Mouse (Mus musculus): ENCODE measurements around the gene Gm10697. TPM values are rescaled to one million over a fixed set of nuclear protein-coding genes. Genes with fewer than 3 reads are reported as not detected.
"Not testable (repeated sequence)": the region's sequence is repeated elsewhere in the genome, so short reads cannot be mapped to it uniquely, and the experiment has no call there.

Gm10697 gene
- not detected in 2 replicates for polyA plus RNA-seq (2015; fragmentation: Nextera tagmentation; extraction: Ambion mirVana)

DNA sequence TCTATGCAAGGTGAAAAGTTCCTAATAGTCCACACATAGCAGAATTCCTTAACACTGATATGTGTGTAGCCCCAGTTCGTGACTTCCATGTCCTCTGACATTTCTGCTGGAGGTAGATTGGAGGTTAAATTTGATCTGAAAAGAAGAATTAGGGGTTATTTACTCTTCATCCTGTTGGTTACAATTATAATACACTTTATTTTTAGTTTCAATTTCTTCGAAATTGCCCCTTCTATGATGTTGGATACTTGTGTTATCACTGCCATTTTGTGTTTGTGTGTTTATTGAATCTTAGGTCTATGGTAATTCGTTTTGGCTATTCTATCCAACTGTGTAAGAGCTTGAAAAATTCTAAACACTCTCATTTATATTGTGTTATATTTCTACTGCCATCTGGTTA is at the start of gene Gm10697:
TSS of gene Gm10697 (minus strand) at position 101 of the 400 bp plus-strand sequence.
- not testable (repeated sequence) for H3K4me3 ChIP-seq; H3K27ac ChIP-seq; H3K4me1 ChIP-seq; H3K4me2 ChIP-seq; ATAC-seq (ENCODE audit: borderline replicate concordance, extremely low read depth, low FRiP score, low TSS enrichment); H3K9ac ChIP-seq; H3K36me3 ChIP-seq; H3K27me3 ChIP-seq; H3K9me3 ChIP-seq
- WGBS, result 50% methylated on average over 1 of the region's 3 CpGs

DNA sequence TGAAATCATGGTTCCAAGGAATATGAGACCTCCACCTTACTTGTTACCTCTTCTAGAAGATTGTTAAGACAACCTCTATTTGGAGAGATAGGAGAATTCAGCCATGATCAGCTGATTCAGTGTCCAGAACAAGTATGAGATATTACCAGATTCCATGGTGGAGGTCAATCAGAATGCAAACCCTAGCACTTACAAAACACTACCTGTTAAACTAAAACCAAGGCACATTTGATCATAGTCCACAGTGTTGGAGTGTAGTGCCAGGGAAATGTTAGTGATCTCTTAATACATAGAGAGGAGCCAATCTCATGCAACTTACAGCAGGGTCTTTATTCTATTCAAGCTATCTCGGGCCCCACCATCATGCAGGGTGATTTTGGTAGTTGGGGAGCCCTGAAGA is 42.6 kb upstream of the Gm10697 start:
- H3K36me3 ChIP-seq; H3K27ac ChIP-seq; H3K9ac ChIP-seq; H3K9me3 ChIP-seq; H3K27me3 ChIP-seq; H3K4me1 ChIP-seq; H3K4me3 ChIP-seq; H3K4me2 ChIP-seq; ATAC-seq (ENCODE audit: borderline replicate concordance, extremely low read depth, low FRiP score, low TSS enrichment): not testable (repeated sequence)
- 40% methylated on average over 1 of the region's 1 CpGs for WGBS

DNA sequence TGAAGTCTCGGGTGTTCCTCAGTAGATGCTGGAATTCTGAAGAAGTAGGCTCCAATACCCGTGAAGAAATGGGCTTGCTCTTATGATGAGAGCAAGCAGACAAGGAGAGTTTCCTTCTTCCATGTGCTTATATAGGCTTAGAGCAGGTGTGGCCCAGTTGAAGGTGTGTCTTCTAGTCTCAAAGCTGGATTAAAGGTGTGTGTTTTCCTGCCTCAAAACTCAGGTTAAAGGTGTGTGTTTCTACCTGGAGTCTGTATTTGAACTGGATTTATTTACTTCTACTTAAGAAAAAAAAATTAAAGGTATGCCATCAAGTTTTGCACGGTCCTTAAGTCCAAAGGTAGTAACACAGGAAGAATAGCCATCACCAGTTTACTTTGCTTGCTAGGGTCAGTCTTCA is 17.7 kb downstream of the Gm10697 start, which contains the start of gene Gm9125:
TSS of gene Gm9125 (minus strand) at position 101 of the 400 bp plus-strand sequence.
- not testable (repeated sequence) for H3K27ac ChIP-seq; ATAC-seq (ENCODE audit: borderline replicate concordance, extremely low read depth, low FRiP score, low TSS enrichment); H3K4me2 ChIP-seq; H3K27me3 ChIP-seq; H3K9me3 ChIP-seq; H3K36me3 ChIP-seq; H3K9ac ChIP-seq; H3K4me3 ChIP-seq; H3K4me1 ChIP-seq
- whole genome bisulfite sequencing, result 63% methylated on average over 1 of the region's 3 CpGs

DNA sequence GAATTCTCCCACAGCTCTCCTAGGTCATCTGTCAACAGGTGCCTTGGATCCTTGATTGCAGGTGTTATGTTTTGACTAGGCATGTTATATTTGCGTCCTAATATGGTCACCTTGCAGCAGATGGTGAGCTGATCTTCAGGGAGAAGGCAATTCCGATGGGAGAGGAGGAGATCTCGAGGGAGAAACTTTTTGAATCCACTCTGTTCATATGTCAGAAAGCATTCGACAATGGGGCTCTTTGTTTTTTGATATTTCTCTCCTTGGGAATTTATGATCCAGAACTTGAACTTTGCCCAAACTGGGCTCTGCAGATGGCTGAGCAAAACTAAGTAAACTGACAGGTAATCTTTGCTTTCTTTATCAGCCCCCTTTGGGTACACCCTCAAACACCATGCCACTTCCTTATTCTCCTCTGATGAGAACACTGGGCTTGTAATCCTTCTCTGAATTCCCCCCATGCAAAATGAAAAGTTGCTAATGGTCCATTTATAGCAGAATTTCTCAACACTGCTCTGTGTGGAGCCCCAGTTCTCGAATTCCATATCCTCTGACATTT is 22.8 kb downstream of the Gm10697 start:
- not testable (repeated sequence) for ATAC-seq (ENCODE audit: borderline replicate concordance, extremely low read depth, low FRiP score, low TSS enrichment); H3K9me3 ChIP-seq; H3K4me3 ChIP-seq; H3K27ac ChIP-seq; H3K4me2 ChIP-seq; H3K36me3 ChIP-seq; H3K4me1 ChIP-seq; H3K27me3 ChIP-seq; H3K9ac ChIP-seq
- WGBS, result 83% methylated on average over 1 of the region's 5 CpGs

DNA sequence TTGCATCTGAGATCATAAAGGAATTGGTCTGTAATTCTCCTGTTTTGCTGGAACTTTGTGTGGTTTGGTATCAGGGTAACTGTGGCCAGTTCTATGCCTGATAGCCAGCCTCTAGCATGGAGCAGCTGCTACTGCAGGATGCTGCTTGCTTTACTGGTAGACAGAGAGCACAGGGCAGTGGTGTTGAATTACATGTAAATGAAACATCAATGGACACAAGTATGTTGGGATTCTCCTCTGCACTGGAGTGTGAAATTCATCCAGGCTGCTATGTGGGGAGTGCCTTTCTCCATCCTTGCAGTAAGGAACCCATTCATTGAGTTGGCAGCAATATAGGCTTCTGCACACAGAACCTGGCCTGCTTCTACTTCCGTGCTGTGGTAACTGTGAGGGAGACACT is 34.2 kb downstream of the Gm10697 start:
- H3K27me3 ChIP-seq; H3K9ac ChIP-seq; H3K36me3 ChIP-seq; ATAC-seq (ENCODE audit: borderline replicate concordance, extremely low read depth, low FRiP score, low TSS enrichment); H3K4me3 ChIP-seq; H3K9me3 ChIP-seq; H3K27ac ChIP-seq; H3K4me1 ChIP-seq; H3K4me2 ChIP-seq: not testable (repeated sequence)
- 79% methylated on average over 1 of the region's 1 CpGs for WGBS

DNA sequence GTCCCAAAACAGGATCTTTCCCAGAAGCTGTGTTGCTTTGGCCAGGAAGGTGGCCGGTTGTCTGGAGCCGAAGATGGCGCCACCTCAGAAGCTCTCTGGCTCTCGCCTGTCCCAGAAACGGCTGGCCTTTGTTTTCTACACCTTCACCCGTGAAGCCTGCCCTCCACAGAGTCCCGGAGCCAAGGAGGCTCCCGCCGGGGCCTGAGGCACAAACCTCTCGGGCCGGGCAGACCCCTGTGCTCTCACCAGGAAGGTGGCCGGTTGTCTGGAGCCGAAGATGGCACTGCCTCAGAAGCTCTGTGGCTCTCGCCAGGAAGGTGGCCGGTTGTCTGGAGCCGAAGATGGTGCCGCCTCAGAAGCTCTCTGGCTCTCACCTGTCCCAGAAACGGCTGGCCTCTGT is 38.0 kb downstream of the Gm10697 start:
- not testable (repeated sequence) for H3K9me3 ChIP-seq; H3K4me1 ChIP-seq; H3K27ac ChIP-seq; H3K9ac ChIP-seq; H3K4me2 ChIP-seq; H3K36me3 ChIP-seq; H3K27me3 ChIP-seq; ATAC-seq (ENCODE audit: borderline replicate concordance, extremely low read depth, low FRiP score, low TSS enrichment); H3K4me3 ChIP-seq
- WGBS, result 86% methylated on average over 18 of the region's 18 CpGs

Other genes starting within 250 kb of the Gm10697 start
- not detected in 2 replicates for gene Tdpoz3, start 246.6 kb downstream of the Gm10697 start, polyA plus RNA-seq (2015; fragmentation: Nextera tagmentation; extraction: Ambion mirVana)
- not detected in 2 replicates for gene Gm9117, start 129.1 kb downstream of the Gm10697 start, polyA plus RNA-seq (2015; fragmentation: Nextera tagmentation; extraction: Ambion mirVana)
- gene Tdpoz5, start 111.3 kb downstream of the Gm10697 start, polyA plus RNA-seq (2015; fragmentation: Nextera tagmentation; extraction: Ambion mirVana), result not detected in 2 replicates
- not detected in 2 replicates for gene Gm9125, start 17.8 kb downstream of the Gm10697 start, polyA plus RNA-seq (2015; fragmentation: Nextera tagmentation; extraction: Ambion mirVana)
- not detected in 2 replicates for gene Gm10696, start 105.5 kb upstream of the Gm10697 start, polyA plus RNA-seq (2015; fragmentation: Nextera tagmentation; extraction: Ambion mirVana)
- not detected in 2 replicates for gene Gm5286, start 124.1 kb upstream of the Gm10697 start, polyA plus RNA-seq (2015; fragmentation: Nextera tagmentation; extraction: Ambion mirVana)
- not detected in 2 replicates for gene Gm4778, start 191.4 kb upstream of the Gm10697 start, polyA plus RNA-seq (2015; fragmentation: Nextera tagmentation; extraction: Ambion mirVana)
- 10.3 and 10.6 TPM in 2 replicates for gene Them4, start 237.4 kb upstream of the Gm10697 start, polyA plus RNA-seq (2015; fragmentation: Nextera tagmentation; extraction: Ambion mirVana)

All from lung, embryonic 15.5 days (tissue).